Mouse (Mus musculus) urinary bladder, postnatal 25 days (tissue): Measurements from ENCODE around the gene Vmn1r188.
"Not testable (repeated sequence)": the region's sequence is repeated elsewhere in the genome, so short reads cannot be mapped to it uniquely, and the experiment has no call there.

Experiments
- DNase-seq: peaks from one replicate; pipeline ENCODE4 v3.0.0; 2022; ENCODE audit warnings: low spot score

Vmn1r188 gene

GRCm38 (mm10) chr13:22084140-22084539 lies at the start of gene Vmn1r188:
Gene Vmn1r188 (plus strand): TSS chr13:22084440.
- not testable (repeated sequence) for DNase-seq

- DNase-seq = no peak
These were observed 49.6 kb upstream of the Vmn1r188 start for GRCm38 (mm10) chr13:22034443-22035266.

- peak; percentile 58 for DNase-seq
These were observed 48.7 kb upstream of the Vmn1r188 start, which contains the start of the genes Hist1h2ah and Hist1h2bk for GRCm38 (mm10) chr13:22035267-22036148. Gene Hist1h2ah (minus strand): TSS chr13:22035568. Gene Hist1h2bk (plus strand): TSS chr13:22035870.

GRCm38 (mm10) chr13:22036149-22036956 lies 47.9 kb upstream of the Vmn1r188 start:
- no peak for DNase-seq

GRCm38 (mm10) chr13:22036986-22037385 lies 47.3 kb upstream of the Vmn1r188 start:
- no peak for DNase-seq

GRCm38 (mm10) chr13:22037415-22037814 lies 46.8 kb upstream of the Vmn1r188 start:
- DNase-seq = no peak

DNA sequence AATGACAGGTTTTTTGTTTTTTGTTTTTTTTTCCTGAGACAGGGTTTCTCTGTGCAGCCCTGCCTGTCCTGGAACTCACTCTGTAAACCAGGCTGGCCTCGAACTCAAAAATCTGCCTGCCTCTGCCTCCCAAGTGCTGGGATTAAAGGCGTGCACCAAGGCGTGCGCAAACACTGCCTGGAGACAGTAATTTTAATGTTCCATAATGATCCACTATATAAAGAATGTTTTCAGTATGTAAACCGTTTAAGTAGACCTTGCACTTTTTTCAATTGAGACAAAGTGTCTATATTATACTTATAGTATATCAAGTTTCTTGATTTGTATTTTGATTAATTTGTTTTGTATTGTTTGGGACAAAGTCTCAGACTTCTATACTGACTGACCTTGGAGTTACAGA lies 44.9 kb upstream of the Vmn1r188 start:
- DNase-seq = no peak

DNA sequence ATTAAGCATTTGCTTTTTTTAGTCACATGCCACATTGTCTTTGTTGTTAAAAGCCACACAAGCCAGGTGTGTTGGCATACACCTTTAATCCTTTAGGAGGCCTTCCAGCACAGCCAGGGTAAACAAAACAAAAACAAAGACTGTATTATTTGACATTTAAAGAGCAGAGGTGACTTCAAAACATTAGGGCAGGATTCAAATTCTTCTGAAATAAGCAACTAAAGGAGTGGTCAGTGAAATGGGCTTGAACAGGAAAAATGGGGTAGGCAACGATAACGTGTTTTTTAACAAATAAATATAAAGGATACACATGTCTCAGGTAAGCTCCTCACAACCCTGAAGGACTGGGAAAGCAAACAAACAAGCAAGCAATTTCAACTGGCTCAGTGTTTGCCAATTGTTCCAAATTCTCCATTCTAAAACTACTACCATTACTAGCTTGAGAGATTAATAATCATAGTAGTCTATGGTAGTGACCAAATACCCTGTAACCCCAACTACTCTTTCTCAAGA lies 44.2 kb upstream of the Vmn1r188 start:
- no peak for DNase-seq

DNA sequence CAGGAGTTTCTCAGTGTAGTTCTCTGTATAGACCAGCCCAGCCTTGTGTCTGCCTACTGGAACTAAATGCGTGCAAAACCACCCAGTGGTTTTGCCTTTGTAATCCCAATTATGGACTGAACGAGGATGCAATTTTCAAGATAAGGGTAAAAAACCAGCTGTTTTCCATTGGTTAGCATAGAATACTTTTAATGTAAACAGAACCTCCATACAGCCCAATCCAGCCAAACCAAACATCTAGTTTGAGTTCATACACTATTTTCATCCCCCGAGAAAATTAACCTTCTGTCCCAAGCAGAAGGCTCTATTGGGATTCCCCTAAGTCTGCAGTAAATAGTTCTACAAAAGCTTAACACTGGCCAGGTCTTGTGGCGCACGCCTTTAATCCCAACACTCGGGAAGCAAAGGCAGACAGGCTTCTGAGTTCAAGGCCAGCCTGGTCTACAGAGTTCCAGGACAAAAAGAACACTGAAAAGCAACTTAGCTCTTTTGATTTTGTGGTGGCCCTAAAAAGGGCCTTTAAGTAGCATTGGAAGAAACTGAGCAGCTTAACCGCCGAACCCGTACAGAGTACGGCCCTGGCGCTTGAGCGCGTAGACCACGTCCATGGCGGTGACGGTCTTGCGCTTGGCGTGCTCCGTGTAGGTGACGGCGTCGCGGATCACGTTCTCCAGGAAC lies 43.6 kb upstream of the Vmn1r188 start:
- DNase-seq = no peak

DNA sequence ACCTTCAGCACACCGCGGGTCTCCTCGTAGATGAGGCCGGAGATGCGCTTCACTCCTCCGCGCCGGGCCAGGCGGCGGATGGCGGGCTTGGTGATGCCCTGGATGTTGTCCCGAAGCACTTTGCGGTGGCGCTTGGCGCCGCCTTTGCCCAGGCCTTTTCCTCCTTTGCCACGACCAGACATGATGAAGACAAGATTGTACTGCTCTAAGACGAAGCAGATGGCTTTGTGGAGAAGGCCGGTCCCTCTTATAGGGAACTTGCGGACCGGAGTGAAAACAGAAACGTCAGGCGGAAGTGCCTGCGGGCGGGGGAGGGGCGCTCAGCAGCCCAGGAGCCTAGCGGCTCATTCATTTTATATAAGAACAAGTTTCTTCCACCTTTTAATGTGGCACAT lies 43.1 kb upstream of the Vmn1r188 start, which contains the start of gene Hist1h4i:
Gene Hist1h4i, minus strand, starts transcription at position 221 of the 395 bp plus-strand sequence.
- DNase-seq = peak; percentile 95

DNA sequence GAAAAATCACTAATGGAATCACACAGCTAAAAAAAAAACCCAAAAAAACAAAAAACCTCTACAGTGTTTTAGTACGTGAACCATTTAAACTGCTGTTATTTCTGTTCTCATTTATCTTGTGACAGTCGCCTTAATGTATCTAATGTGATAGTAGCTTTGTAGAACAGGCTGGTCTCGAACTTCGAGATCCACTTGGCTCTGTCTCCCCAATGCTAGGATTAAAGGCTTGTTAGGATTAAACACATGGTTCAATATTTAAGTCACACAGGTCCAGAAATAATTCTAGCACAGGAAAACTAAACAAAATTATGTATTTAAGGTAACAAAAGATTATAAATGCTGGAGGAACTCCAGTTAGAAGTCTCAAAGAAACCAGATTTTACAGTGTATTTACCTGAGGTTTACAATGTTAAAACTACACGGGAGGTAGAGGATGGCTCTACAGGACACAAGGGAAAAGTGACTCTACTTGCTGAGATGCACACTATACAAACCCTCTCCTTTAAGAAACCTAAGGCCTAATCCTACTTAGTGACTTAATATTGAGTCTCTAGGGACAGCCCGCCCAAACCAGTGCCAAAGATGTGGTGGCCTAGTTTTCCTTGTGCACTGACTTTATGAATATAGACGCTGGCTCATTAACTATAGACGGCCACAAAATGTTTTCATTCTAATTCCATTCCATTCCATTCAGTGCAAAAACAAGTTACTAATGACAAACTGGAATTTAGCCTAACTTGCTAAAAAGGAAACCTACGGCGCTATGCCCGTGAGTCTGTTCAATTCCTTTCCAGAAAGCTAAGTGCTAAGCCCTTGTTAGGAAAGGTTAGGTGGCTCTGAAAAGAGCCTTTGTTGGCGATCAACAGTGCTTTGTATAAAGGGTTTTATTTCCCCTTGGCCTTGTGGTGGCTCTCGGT lies 42.3 kb upstream of the Vmn1r188 start:
- no peak for DNase-seq

GRCm38 (mm10) chr13:22042568-22043502 lies 41.4 kb upstream of the Vmn1r188 start, which contains the start of the genes Hist1h2ag and Hist1h2bj:
Gene Hist1h2ag (minus strand): TSS chr13:22042944.
Gene Hist1h2bj (plus strand): TSS chr13:22043214.
- peak; percentile 58 for DNase-seq

DNA sequence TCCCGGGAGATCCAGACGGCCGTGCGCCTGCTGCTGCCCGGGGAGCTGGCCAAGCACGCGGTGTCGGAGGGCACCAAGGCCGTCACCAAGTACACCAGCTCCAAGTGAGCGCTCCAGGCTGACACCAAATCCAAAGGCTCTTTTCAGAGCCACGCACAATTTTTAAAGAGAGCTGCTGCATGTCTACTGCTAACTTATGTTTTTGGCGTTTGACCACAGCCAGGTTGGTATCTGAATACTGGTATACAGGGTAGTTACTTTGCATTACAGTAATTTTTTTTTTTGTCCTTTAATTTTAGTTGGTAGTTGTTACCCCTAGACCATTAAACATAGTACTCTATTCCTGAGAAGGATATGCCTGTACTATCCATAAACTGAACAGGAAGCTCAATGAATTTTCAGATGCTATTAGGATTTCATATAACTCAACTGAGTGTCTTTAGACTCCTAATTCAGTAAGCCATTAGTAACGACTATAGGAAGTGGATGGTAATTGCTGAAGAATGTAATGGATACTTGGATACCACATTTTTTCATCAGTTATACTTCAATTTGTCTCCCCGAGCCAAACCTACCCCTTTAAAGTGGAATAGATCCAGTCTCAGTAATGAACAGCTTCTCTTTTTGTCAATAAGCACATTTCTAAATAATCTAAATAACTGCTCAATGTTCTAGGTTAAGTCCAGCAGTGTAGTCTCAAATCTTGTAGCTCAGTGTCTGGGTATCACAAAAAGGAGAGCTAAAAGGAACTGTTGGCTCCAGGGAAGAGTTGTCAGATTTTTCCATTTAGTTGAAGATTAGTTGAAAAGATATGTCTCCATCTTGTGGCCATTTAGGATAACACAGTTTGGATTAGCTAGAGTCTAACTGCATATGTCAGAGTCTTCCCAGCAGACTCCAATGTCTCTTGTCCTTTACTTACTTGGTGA lies 40.5 kb upstream of the Vmn1r188 start:
- no peak for DNase-seq

- DNase-seq = no peak
These were observed 39.6 kb upstream of the Vmn1r188 start for GRCm38 (mm10) chr13:22044432-22045155.

DNA sequence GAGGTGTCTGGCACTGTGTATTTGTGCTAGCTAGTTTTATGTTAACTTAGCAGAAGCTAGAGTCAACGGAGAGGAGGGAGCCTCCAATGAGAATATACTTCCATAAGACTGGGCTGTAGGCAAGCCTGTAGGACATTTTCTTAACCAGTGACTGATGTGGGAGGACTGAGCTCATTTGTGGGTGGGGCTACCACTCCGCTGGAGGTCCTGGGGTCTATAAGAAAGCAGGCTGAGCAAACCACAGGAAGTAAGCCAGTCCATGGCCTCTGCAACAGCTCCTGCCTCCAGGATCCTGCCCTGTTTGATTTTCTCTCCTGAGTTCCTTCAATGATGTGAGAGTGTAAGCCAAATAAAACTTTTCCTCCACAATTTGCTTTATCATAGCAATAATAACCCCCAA lies 38.9 kb upstream of the Vmn1r188 start:
- DNase-seq = no peak

- DNase-seq = no peak
These were observed 35.2 kb upstream of the Vmn1r188 start for GRCm38 (mm10) chr13:22049041-22049440.
